Mouse (Mus musculus): ENCODE results near the gene Csde1.

GRCm38 (mm10) chr3:103020943-103021638 is 865 bp downstream of the Csde1 start:
- TF ChIP-seq CTCF (IDR thresholded peaks at IDR 0.05; ENCODE audit: insufficient read depth, low read length), result no peak
- no peak for TF ChIP-seq POLR2A (IDR thresholded peaks at IDR 0.05; ENCODE audit: borderline replicate concordance, extremely low read depth, low read depth, low read length)
